Mouse (Mus musculus) stomach, postnatal 0 days (tissue): ENCODE measurements around the gene Ier5. TPM values are rescaled to one million over a fixed set of nuclear protein-coding genes. Genes with fewer than 3 reads are reported as not detected.

Experiments
- ATAC-seq: fragments of 200-750 bp; cut with Nextera tagmentation; 2 replicates; pipeline ENCODE4 v1.8.0; 2017; ENCODE audit not compliant: low FRiP score, low TSS enrichment
- DNase-seq: peaks from one replicate; pipeline ENCODE4 v3.0.0-alpha.2; 2016; ENCODE audit warnings: low spot score
- H3K27ac ChIP-seq: fragments of 300-500 bp; sonication (generic); replicated peaks from 2 replicates; pipeline ENCODE4 v1.5.1; 2014; ENCODE audit warnings: mild to moderate bottlenecking, control low read depth
- H3K27me3 ChIP-seq: fragments of 300-500 bp; sonication (generic); 2 replicates; pipeline ENCODE4 v1.6.1; 2014; ENCODE audit warnings: low read length; ENCODE audit not compliant: control insufficient read depth, insufficient read depth
- H3K36me3 ChIP-seq: fragments of 300-500 bp; sonication (generic); 2 replicates; pipeline ENCODE4 v1.6.1; 2014; ENCODE audit warnings: low read length, mixed read lengths; ENCODE audit not compliant: control insufficient read depth, insufficient read depth
- H3K4me1 ChIP-seq: fragments of 300-500 bp; sonication (generic); replicated peaks from 2 replicates; pipeline ENCODE4 v1.6.1; 2014; ENCODE audit warnings: antibody characterized with exemption; ENCODE audit not compliant: control insufficient read depth, insufficient read depth
- H3K4me2 ChIP-seq: fragments of 300-500 bp; sonication (generic); replicated peaks from 2 replicates; pipeline ENCODE4 v1.6.1; 2014; ENCODE audit warnings: low read depth, mild to moderate bottlenecking, control low read depth, moderate library complexity
- H3K4me3 ChIP-seq: fragments of 300-500 bp; sonication (generic); 2 replicates; pipeline ENCODE4 v1.5.1; 2014; ENCODE audit warnings: low read depth, low read length, control low read depth
- H3K9ac ChIP-seq: fragments of 300-500 bp; sonication (generic); 2 replicates; pipeline ENCODE4 v1.6.1; 2014; ENCODE audit warnings: mild to moderate bottlenecking, low read length, control low read depth, mixed read lengths
- H3K9me3 ChIP-seq: fragments of 300-500 bp; sonication (generic); 2 replicates; pipeline ENCODE4 v1.6.1; 2016; ENCODE audit warnings: low read length; ENCODE audit not compliant: control insufficient read depth
- CTCF ChIP-seq: IDR thresholded peaks from 2 replicates; pipeline ENCODE4 v1.5.1; 2016; ENCODE audit warnings: antibody characterized with exemption, low read depth, mild to moderate bottlenecking, moderate library complexity
- EP300 ChIP-seq: optimal IDR thresholded peaks from 2 replicates; pipeline ENCODE3; 2016; ENCODE audit warnings: antibody characterized with exemption
- WGBS: fragments of 180-500 bp; shearing (Covaris S2); extraction: QIAGEN DNeasy Blood & Tissue Kit; methylation state at CpG from one replicate; pipeline ENCODE4 v1.1.7; 2014; 5-methylcytosine and 5-hydroxymethylcytosine counted together
- polyA plus RNA-seq: library from polyadenylated mRNA; unstranded; fragments of >200 nt; fragmentation: Nextera tagmentation; extraction: Ambion mirVana; gene quantifications from 2 replicates; pipeline ENCODE4 v1.2.1, GENCODE M21; 2015

Gene Ier5
- polyA plus RNA-seq, 1 experiment from 2014 or later: 7.3 TPM

GRCm38 (mm10) chr1:155052131-155052760, 47.2 kb downstream of the Ier5 start:
- TF ChIP-seq EP300: no peak
- TF ChIP-seq CTCF: no peak
- H3K4me2 ChIP-seq: no peak overlapping the region
- 34% methylated on average over 4 of the region's 4 CpGs for WGBS
- ATAC-seq (no peak), DNase-seq (no peak)
- no peaks in the 10 kb centered on the region for H3K27me3 ChIP-seq
- no peak overlapping the region for H3K9ac ChIP-seq
- H3K36me3 ChIP-seq: no peaks in the 10 kb centered on the region
- peak overlapping the region; percentile 46; the same call in 1 of the 2 replicates for H3K27ac ChIP-seq
- H3K9me3 ChIP-seq: no peaks in the 10 kb centered on the region
- peaks cover 10% of the 10 kb centered on the region for H3K4me1 ChIP-seq
- no peak overlapping the region for H3K4me3 ChIP-seq

DNA sequence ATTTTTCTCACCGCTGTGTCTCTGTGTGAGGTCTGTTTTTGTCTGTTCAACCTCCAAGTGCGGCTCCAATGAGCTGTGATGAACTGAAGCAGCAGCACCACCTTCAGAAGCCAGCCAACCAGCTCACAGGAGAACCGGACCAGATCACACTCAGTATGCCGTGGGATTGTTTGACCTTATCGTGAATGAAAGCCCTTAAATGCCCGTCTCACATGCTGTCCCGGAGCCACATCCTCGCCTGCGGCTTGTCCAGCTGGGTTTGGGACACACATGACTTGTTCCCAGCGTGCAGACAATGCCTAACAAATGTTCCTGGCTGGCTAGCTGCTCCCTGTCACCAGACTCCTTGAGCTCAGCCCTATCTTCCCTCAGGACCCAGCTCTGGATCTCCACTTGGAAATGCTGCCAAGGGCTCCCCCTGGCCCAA, 47.7 kb downstream of the Ier5 start:
- Histone ChIP-seq H3K36me3 (no peaks in the 10 kb centered on the region), H3K4me3 (no peak overlapping the region), H3K9ac (no peak overlapping the region), H3K9me3 (no peaks in the 10 kb centered on the region), H3K27me3 (no peaks in the 10 kb centered on the region), H3K27ac (peak overlapping the region; percentile 46; the same call in 1 of the 2 replicates), H3K4me1 (peaks cover 10% of the 10 kb centered on the region), H3K4me2 (no peak overlapping the region)
- TF ChIP-seq CTCF (0 out of 2 replicates have a peak, but pooled peaks have one; percentile 13), EP300 (no peak)
- no peak for DNase-seq
- 39% methylated on average over 10 of the region's 10 CpGs for WGBS
- no peak for ATAC-seq

- 76% methylated on average over 9 of the region's 9 CpGs for WGBS
- Histone ChIP-seq H3K27ac (peak overlapping the region; percentile 74), H3K9ac (no peak overlapping the region), H3K4me1 (peaks cover 9% of the 10 kb centered on the region), H3K4me3 (no peak overlapping the region), H3K36me3 (no peaks in the 10 kb centered on the region), H3K9me3 (no peaks in the 10 kb centered on the region), H3K27me3 (no peaks in the 10 kb centered on the region), H3K4me2 (no peak overlapping the region)
- DNase-seq: no peak
- ATAC-seq: peak; percentile 52
- no peak for TF ChIP-seq EP300
These were observed 48.4 kb downstream of the Ier5 start for GRCm38 (mm10) chr1:155050897-155051592.

GRCm38 (mm10) chr1:155050174-155050573, 49.3 kb downstream of the Ier5 start:
- ATAC-seq (peak; percentile 86), DNase-seq (peak; percentile 73)
- Histone ChIP-seq H3K27me3 (no peaks in the 10 kb centered on the region), H3K4me2 (no peak overlapping the region), H3K27ac (peak overlapping the region; percentile 74), H3K36me3 (no peaks in the 10 kb centered on the region), H3K4me1 (peaks cover 8% of the 10 kb centered on the region), H3K4me3 (no peak overlapping the region), H3K9ac (no peak overlapping the region), H3K9me3 (no peaks in the 10 kb centered on the region)
- TF ChIP-seq EP300: no peak
- TF ChIP-seq CTCF: no peak
- WGBS: 60% methylated on average over 5 of the region's 5 CpGs

- no peak overlapping the region for H3K9ac ChIP-seq
- H3K9me3 ChIP-seq: no peaks in the 10 kb centered on the region
- no peak overlapping the region for H3K27ac ChIP-seq
- peak; percentile 99 for TF ChIP-seq CTCF
- TF ChIP-seq EP300: no peak
- ATAC-seq (peak; percentile 73), DNase-seq (peak; percentile 92)
- no peaks in the 10 kb centered on the region for H3K36me3 ChIP-seq
- no peak overlapping the region for H3K4me3 ChIP-seq
- H3K4me1 ChIP-seq: peaks cover 4% of the 10 kb centered on the region; the same call in 1 of the 2 replicates
- 4% methylated on average over 5 of the region's 5 CpGs for WGBS
- no peak overlapping the region for H3K4me2 ChIP-seq
- H3K27me3 ChIP-seq: no peaks in the 10 kb centered on the region
These were observed 50.5 kb downstream of the Ier5 start for GRCm38 (mm10) chr1:155048947-155049346.

Other genes with a start within 250 kb of the Ier5 start
- 0.39 and 0.51 TPM in 2 replicates for gene Cacna1e, start 215.1 kb downstream of the Ier5 start, polyA plus RNA-seq
- 4.2 and 4.3 TPM in 2 replicates for gene Mr1, start 47.2 kb upstream of the Ier5 start, polyA plus RNA-seq
- 36.6 and 39.0 TPM in 2 replicates for gene Stx6, start 59.1 kb upstream of the Ier5 start, polyA plus RNA-seq
- gene BC034090, start 144.8 kb upstream of the Ier5 start, polyA plus RNA-seq: 1.6 TPM in 2 replicates